ENCODE assay signal across 18 mouse cellular contexts in genomic region chr3:138156651-138157050, GRCm38 (mm10). TPM values are rescaled to one million over a fixed set of nuclear protein-coding genes. Genes with fewer than 3 reads are reported as not detected.
"Had no signal": no experiment of that assay in that cellular context is flagged by ENCODE, and none has a peak within 500 bp of the region (broad histone marks: within the 10 kb centered on the region; RNA-seq: fewer than 3 reads in every experiment).

No protein-coding gene starts in this region.

- H3K4me2 ChIP-seq: kidney, embryonic 15.5 days; limb, embryonic 13.5 days; midbrain, embryonic 13.5 days; neural tube, embryonic 15.5 days had no signal

- H3K4me3 ChIP-seq: kidney, embryonic 15.5 days; limb, embryonic 13.5 days; midbrain, embryonic 13.5 days; myocyte; neural tube, embryonic 15.5 days had no signal

- H3K27ac ChIP-seq: kidney, embryonic 15.5 days; limb, embryonic 13.5 days; liver, embryonic 14.5 days; midbrain, embryonic 13.5 days; neural tube, embryonic 15.5 days had no signal

- ATAC-seq: midbrain, embryonic 13.5 days had no signal

- H3K4me1 ChIP-seq: kidney, embryonic 15.5 days; limb, embryonic 13.5 days; midbrain, embryonic 13.5 days; neural tube, embryonic 15.5 days had no signal

- H3K27me3 ChIP-seq: kidney, embryonic 15.5 days; limb, embryonic 13.5 days; midbrain, embryonic 13.5 days; neural tube, embryonic 15.5 days had no signal

- H3K9ac ChIP-seq: kidney, embryonic 15.5 days; limb, embryonic 13.5 days; liver, embryonic 14.5 days; midbrain, embryonic 13.5 days; neural tube, embryonic 15.5 days had no signal

- DNase-seq: kidney, postnatal 14 days; lung, adult 18-20 months; right cerebral cortex, postnatal 4 days; spleen, adult 18-20 months; thymus, adult 2 months; thymus, postnatal 25 days had no signal

- H3K9me3 ChIP-seq: kidney, embryonic 15.5 days; midbrain, embryonic 13.5 days; neural tube, embryonic 15.5 days had no signal

RNA-seq across cellular contexts. Expression of gene 4930579F01Rik, which starts 37.0 kb away (rescaled TPM):
- total RNA-seq: layer of hippocampus, postnatal 25 days; left cerebral cortex, postnatal 36 days; liver, adult 2 months; megakaryocyte-erythroid progenitor cell, adult 5-6 weeks had no signal
- polyA plus RNA-seq: large intestine, adult 2 months; liver, adult 2 months; liver, embryonic 14.5 days; midbrain, embryonic 13.5 days; myocyte; neural tube, embryonic 11.5 days; neural tube, embryonic 15.5 days; thymus, adult 2 months had no signal
